Mouse (Mus musculus) lung, postnatal 25 days (tissue): ENCODE data around the gene Cd47.
A peak's percentile ranks its signal among the peaks of the same experiment; 100 is the strongest.

Experiments used
- DNase-seq: peaks from one replicate; pipeline ENCODE4 v3.0.0; 2022; ENCODE audit warnings: low spot score

Cd47 gene

DNA sequence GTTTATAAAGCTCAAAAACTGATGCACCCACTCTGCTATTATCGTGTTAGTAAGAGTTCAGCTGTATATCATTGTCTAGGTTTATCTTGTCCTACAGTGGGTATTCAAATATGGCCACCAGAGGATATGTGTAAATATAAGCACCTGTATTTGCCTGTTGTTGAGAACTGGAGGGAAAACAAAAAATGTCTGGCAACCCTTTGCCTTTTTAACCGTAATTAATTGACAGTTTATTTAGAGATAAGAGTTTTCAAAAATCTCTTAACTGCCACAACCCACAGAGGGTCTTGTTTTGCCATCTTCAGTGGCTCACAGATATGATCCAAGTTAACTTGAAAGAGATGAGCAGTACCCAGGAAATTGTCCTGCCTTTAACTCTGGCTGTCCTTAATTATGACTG, 113.8 kb downstream of the Cd47 start:
- DNase-seq: no peak

DNA sequence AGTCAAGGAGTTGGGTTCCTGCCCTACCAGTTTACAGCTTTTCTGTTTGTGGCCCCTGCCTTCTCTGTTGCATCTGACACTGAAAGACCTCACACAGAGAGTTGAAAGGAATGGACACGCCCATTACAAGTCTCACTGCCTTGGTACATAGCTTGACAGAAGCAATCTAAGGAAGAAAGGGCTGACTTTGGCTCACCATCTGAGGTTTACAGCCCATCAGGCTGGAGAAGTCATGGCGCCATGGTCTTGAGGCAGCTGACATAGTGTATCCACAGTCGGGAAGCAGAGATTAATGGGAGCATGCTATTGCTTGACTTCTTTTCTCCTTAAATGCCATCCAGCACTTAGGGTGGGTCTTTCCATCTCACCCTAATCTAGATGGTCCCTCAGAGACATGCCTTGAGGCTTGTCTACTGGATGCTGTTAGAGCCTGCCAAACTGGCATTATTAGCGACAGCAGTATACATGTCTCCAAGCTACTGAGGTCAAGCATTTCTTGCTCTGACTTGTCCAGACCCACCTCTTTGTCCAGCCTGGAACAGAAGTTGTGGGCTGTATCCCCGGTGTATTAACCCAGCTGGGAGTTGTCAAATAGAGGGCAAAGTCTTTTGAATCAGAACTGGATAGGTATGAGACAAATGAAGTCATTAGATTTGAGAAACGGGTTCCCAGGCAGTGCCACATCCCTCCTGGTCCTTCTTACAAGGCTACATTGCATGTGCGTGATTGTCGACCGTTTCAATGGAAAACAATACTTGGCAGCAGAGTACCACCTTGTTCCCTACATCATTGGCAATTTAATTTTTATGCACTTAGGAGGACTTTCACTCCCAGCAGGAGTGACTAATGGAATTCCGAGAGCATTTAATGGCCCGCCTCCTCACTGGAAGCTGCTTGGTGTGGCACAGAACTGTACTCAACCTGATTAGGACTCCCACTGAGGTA, 115.5 kb downstream of the Cd47 start:
- no peak for DNase-seq

DNA sequence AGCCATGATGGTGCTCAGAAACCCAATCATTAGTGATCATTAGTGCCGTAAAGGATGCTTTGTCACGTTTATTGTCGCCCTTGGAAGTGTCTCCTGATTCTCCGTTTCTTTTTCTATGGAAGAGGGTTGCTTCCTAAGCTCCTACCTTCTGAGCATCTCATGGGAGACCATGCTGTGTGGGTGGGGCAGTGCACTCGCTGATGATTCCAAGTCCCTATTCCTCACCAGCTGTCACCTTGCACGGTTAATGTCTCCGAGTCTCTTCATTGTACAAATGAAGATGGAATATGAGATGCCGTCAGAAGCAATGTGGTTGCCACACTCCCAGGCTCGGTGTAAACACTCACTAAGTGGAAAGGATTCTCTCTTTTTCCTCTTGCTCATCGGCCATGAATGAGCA, 119.9 kb downstream of the Cd47 start:
- no peak for DNase-seq

DNA sequence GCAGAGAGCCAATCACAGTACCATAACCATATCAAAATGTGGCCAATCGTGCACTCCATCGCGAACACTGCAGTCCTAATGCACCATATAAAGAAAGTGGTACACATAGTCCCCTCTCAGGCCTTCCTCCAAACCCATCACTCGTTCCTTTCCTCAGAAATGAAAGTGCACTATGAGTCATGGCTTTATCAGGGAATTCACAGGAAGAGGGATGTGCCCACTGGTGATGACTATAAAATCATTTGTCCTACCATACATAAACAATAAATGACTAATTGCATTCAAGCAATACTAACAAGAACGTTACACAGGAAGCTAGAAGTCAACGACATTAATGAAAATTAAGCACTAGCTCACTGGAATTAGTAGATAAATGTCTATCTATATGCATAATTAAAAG, 121.3 kb downstream of the Cd47 start:
- DNase-seq: no peak

DNA sequence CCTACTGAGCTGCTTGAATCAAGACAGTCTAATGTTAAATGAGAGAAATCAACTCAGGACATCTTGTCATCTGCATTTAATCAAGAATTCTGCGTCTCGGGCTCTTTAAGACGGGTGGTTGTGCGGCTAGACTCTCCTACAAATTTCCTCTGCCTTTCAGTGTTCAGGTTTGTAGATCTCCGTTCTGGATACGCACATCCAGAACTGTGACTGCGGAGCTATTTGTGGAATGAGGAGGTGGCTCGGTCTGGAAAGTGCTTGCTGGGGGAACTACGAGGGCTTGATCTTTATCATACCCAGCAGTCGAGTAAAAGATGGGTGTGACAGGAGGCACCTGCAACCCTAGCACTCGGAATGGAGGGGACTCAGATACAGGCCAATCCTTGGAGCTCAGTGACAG, 121.8 kb downstream of the Cd47 start:
- DNase-seq: no peak

DNA sequence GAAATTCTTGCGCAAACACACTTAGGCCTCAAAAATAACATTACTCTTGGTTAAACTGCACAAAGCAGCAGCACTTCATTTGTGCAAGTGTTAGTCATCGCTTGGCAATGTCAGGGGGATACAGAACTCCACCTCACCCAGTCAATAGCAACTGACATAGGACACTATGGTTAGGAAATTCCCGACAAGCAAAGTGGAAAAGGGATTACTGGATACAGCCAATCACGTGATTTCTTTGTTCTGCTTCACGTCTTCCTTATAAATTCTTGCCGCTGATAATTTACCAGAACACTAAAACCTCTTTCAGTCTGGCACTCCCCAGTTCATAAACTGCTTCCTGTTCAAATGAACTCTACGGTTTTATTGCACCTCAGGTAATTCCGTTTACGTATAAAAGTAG, 123.4 kb downstream of the Cd47 start:
- DNase-seq: peak; percentile 35

DNA sequence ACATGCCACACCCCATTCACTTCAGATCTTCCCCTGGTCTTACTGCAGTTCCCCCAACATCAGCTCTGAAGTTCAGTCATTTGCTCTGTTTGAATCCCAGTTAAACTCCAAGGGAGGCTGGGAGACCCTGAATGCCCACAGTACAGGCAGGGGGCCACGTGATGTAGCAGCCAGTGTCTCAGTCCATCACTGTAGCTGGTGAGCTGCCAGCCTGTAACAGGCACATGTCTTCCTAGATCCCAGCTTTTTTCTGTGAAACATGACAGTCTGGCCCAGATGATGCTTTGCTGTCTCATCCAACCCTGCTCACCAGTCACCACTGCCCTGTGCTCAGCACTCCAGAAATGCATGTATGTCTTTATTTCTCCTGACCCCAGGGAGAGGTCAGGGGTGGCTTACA, 124.6 kb downstream of the Cd47 start:
- no peak for DNase-seq

DNA sequence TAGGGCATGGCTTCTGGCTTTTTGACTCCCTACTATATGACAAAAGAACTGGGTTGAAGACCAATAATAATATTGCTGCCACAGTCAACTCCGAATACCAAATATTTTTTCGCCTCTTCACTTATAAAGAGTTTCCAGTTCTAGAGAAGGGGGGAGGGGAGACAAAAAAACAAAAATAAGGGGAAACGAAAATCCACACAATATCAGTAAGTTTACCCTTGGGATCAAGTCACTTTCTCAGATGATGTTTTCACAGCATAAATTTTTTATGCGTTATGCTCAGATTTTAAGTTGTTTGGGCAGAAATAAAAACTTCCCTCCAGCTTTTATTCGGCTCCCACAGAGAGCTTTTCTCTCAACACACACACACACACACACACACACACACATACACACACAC, 132.9 kb downstream of the Cd47 start:
- no peak for DNase-seq

DNA sequence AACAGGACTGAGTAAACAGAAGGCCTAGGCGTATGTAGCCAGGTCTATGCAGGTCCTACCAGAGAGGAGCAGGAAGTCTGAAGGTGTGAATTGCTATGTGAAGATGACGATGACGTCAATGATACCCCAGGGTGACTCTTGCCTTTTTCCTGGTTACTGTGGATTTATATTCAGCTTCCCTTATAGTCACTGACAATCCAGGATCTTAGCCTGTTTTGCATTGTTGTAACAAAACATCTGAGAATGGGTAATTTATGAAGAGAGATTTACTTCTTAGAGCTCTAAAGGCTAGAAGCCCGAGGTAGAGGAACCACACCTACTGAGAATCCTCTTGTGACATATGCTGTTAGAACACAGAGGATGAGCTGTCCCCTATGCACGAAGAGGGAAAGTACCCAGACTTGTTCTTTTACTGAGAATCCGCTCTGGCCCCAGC, 135.7 kb downstream of the Cd47 start:
- DNase-seq: no peak

DNA sequence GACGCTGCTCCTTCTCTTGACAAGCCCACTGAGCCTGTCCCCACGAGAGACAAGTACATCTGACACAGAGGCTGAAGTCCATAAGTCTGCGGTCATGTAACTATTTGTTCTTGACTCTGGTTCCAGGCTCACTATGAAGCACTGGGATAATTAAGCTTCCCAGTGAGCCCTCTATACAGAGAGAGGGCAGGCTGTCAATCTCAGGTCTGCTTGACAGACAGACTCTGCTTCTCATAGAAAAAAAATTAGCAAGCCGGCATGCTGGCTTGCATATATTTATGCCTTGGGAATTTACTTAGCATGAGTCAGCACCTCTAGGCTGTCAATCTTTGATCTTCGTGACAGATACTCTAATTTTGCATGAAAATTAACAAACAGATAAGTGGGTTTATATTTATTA, 136.5 kb downstream of the Cd47 start:
- DNase-seq: no peak

DNA sequence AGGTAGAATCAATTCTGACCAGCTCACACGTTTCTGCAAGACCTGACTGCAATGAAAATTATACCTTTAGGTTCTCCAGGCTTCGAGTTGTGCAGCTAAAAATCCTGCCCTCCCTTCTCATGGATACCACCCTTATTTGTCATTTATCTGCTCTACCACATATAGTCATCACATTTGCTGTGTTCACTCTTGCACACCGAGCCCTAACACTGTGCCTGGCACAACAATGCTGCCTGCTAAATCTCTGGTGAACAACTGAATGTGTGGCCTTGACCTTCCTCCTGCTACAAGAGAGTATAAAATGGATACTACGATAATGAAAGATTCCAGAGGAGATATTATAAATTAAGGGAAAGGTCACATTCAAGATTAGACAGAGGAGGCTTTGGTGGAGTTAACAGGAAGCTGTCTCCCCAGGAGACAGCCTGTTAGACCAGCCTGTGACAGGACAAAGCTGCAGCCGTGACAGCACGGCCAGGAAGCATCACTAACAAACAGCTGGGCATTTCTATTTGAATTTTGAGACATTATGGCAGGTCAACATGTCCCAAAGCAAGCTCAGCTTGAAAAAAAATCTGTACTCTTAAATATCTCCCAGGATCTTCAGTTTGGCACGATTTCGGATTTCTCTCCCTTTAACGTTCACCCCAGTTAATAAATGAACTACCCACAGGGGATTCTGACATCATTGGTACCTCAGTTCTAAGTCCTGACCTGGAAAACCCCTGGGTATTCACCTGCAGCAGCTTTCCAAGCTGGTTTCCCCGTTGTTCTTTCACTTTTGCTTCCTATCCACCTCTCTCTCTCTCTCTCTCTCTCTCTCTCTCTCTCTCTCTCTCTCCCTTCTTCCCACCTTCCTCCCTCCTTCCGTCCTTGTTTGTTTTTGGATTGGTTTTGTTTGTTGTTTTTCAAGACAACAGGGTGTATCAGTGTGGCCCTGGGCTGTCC, 137.2 kb downstream of the Cd47 start:
- DNase-seq: no peak

DNA sequence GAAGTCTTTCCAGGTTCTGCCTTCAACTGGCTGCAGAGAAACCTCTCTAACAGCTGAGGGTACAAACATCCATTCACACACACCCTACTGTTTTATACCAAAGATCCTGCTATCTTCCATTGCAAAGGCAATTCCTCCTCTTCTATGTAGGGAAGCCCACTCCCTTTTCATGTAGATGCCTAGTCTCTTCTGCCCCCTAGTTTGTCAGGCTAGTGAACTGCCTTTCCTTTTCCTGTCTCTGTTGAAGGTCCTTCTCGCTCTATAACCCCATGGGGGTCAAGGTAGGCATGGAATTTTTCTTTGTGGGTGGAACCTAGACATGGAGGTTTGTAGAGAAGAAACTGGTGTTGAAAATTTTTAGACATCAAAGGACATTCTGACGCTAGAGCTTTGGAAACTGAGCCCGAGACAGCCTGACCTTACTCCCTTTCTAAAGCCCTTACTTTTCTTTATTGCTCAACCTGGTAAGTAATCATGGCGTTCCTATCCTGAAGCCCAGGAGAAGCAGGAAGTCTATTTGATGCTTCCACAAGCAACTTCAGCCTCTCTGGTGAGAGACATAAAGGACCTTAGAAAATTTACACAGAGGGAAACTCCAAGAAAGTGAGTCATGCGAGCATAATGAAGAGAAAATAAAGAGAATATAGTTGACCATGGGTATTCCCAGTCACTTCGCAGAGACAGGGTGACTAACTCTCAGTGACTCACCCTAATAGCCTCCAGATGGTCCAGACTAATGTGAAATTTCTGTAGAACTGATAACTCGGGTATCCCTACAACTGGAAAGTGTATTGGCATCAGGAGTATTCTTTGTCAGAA, 138.4 kb downstream of the Cd47 start:
- DNase-seq: no peak

DNA sequence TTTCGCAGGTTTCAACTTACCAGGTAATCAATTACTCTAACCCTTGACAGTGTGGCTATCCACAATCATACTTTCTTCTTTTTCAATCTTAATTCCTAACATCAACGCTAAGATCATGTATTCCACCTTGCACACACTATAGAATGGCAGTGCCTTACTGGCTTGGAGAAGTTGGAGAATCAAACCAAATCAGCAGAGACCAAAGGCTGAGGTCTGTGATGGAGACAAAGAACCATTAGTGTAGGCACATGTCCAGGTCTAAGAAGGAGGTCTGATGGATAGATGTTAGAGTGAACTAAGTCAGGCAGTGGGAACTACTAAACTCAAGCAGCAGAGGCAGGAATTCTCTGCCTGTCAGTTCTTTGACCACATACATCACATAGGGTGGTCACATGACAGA, 139.0 kb downstream of the Cd47 start:
- no peak for DNase-seq

DNA sequence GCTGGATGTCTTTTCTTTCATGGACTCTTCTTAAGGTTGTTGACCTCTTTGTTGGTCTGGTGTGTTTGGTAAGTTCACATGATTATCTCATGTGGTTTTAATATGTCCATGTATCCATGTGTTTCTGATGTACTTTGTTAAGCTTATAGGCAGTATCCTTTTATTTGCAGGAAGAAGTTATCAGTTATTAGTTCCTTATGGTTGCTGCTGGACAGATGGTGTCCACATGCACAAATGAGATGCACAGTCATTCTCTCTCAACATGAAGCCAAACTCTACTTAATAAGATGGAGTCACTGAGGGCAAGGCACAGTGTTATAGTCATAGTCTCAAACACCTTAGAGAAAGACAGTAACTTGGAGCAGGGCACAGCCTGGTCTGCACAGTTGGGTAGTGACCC, 140.1 kb downstream of the Cd47 start:
- DNase-seq: no peak

DNA sequence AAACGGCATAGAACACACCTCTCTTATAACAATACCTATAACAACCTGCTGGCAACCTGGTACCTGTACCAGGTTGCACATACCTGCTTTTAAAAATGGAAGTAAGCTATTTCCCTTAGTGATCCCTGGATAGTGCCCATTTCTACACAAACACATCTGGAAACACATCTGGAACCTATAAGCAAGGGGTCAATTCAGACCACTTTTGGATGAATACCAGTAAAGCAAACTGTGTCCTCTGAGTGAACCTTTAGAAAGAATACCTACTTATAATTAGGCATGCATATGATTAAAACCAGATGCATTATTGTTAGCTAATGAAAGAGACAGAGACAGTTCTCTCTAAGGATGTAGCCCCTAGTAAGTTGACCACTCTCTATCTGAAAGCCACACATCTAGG, 140.7 kb downstream of the Cd47 start:
- DNase-seq: no peak

DNA sequence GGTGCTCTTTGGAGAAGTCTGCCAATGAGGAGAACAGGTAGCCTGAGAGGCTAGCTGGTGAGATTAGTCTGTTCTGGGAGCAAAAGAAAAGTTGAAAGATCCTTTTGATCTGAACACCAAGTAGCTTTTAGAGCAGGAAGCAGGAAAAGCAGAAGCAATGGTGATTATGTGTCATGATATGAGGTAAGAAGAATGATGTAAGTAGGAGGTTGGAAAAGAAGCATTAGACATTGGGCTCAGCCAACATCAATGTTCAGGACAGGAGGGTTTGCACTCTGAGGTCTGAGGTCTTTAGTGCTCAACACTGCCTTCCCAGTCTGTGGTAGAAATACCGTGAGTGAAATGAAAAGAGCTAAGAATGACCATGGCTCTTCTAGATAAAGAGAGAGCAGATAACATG, 143.4 kb downstream of the Cd47 start:
- no peak for DNase-seq

DNA sequence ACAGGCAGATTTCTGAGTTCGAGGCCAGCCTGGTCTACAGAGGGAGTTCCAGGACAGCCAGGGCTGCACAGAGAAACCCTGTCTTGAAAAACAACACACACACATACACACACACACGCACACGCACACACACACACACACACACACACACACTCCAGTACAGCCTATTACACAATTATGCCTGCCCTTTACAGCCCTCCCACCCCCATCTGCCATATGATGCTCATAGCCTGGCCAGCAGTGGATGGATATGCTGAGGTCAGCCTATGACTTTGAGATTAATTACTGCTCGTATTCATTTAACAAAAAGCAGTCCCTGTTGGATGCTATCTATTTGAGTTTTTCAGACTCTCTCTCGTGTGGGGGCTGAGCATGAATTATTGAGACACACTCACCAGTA, 144.8 kb downstream of the Cd47 start:
- no peak for DNase-seq

DNA sequence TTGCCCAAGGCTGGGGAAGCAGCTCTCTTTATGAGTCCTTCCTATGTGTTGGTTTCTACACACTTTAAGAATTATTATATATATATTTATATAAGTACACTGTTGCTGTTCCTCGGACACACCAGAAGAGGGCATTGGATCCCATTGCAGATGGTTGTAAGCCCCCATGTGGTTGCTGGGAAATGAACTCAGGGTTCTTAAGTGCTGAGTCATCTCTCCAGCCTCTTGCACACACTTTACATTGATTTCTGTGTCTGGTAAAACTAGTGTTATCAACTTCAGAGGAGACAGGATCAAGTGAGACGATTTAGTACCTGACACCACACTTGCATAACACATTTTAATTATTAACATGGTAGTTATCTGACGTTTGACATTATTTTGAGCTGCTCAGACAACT, 146.7 kb downstream of the Cd47 start:
- no peak for DNase-seq

DNA sequence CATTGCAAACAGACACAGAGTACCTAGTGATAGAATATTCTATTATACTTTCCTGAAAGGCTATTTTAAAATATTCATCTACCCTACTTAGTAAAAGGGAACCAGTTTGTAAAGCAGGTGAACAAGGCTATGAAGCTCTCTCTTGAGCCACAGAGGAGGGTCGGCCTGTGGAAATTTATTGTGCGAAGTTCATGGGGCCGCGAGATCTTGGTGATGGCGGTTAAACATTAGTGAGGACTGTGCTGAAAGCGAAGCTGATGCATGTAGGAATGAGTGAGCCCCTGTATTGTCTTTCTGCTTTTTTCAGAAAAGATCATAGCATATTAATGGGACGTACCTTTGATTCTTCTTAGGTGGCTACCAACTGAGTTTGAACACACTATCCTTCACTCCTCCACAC, 147.3 kb downstream of the Cd47 start:
- no peak for DNase-seq

DNA sequence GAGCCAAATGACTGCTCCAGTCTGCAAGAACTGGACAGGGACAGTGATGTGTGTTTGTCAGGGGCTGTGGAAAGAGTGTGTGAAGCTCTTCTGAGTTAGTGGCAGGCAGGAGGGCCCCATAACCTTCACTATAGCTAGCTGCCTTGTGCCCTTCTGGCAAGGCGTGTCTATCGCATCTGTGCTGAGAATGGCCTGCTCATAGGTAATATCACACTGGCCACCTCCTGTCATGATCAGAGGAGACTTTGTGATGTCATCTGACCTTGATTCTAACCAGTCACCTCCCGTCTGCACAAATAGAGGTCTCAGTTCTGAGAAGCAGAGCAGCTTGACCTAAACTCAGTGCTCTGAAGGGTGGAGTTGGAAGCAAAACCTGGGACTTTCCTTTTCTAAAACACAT, 148.0 kb downstream of the Cd47 start:
- no peak for DNase-seq

DNA sequence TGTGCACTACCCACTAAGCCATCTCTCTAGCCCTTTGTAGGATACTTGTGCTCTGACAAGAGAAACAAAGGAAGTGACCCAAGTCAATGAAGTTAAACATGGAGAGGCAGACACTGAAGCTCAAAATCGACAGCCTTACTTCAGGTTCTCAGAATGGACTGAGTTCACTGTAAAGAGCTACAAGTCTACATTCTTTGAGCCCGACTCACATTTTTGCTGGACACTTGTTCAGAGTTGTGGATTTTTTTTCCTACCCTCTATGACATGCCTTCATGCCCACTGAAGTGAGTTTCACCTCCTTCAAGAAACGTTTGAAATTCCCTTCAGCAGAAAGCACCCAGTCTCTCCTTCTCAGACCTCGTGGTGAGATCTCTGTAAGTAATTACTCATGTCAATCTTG, 148.9 kb downstream of the Cd47 start:
- DNase-seq: no peak

DNA sequence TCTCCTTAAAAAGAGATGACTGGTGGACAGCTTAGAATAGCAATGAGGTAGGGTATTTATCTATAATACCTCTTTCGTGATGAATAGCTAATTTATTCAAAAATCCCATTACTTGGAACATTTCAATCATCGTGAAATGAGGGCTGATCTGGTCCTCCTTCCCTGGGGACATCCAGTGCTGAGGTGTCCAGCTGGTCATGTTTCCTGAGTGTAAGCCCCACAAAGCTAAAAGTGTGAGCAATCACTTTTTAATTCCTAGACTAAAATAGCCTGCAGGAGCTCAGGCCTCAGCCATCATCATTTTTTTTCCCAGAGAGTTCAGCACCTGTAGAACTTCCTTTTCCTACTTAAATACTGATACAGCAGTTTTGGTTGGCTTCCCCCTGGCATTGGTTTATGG, 150.0 kb downstream of the Cd47 start:
- no peak for DNase-seq
